ENCODE assay signal across 21 mouse cellular contexts in the genomic region with DNA sequence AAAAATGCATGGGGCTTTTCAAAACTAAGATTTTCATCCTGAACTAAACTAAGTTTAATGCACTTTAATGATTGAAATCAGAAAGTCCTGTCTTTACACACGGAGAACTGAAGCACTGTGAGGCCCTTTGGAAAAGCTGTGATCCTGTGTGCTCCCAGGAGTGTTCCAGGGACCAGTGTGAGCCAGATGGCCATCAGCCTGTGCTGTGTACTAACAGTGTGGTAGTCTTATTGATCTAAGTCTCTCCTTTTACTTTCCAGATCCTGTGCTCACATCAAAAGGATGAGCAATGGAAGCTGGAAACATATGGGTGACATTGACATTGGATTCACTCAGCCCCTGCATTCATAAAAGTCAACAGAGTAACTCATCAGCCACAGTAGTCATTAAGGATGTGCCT.
"Had no signal": no experiment of that assay in that cellular context is flagged by ENCODE, and none has a peak within 500 bp of the region (broad histone marks: within the 10 kb centered on the region; RNA-seq: fewer than 3 reads in every experiment).

No protein-coding gene starts in this region.

- H3K4me2 ChIP-seq: liver, embryonic 13.5 days; liver, embryonic 15.5 days; lung, embryonic 15.5 days; neural tube, embryonic 13.5 days; neural tube, embryonic 15.5 days had no signal

- ATAC-seq: liver, postnatal 0 days; lung, postnatal 0 days had no signal

- H3K4me3 ChIP-seq: liver, embryonic 13.5 days; liver, embryonic 15.5 days; lung, embryonic 15.5 days; megakaryocyte, embryonic 14.5 days; myocyte; neural tube, embryonic 13.5 days; neural tube, embryonic 15.5 days had no signal

- H3K9ac ChIP-seq: liver, embryonic 13.5 days; liver, embryonic 15.5 days; liver, postnatal 0 days; lung, embryonic 15.5 days; neural tube, embryonic 13.5 days; neural tube, embryonic 15.5 days had no signal

- H3K9me3 ChIP-seq: liver, embryonic 13.5 days; liver, embryonic 15.5 days; lung, embryonic 15.5 days; neural tube, embryonic 13.5 days; neural tube, embryonic 15.5 days had no signal

- H3K36me3 ChIP-seq: liver, embryonic 13.5 days; liver, embryonic 15.5 days; lung, embryonic 15.5 days; neural tube, embryonic 13.5 days; neural tube, embryonic 15.5 days had no signal

- H3K27ac ChIP-seq: liver, embryonic 13.5 days; liver, embryonic 15.5 days; lung, embryonic 15.5 days; macrophage; neural tube, embryonic 13.5 days; neural tube, embryonic 15.5 days had no signal

- H3K4me1 ChIP-seq: liver, embryonic 13.5 days; liver, embryonic 15.5 days; lung, embryonic 15.5 days; megakaryocyte, embryonic 14.5 days; neural tube, embryonic 13.5 days; neural tube, embryonic 15.5 days had no signal

- H3K27me3 ChIP-seq: liver, embryonic 13.5 days; liver, embryonic 15.5 days; lung, embryonic 15.5 days; megakaryocyte, embryonic 14.5 days; neural tube, embryonic 13.5 days; neural tube, embryonic 15.5 days had no signal

- DNase-seq: liver, embryonic 13.5 days; liver, postnatal 0 days; lung, adult 2 months; lung, postnatal 14 days; lung, postnatal 36 days; midbrain, embryonic 14.5 days; right cerebral cortex, adult 18-20 months; right cerebral cortex, postnatal 25 days; right cerebral cortex, postnatal 4 days; spleen, adult 18-20 months; thymus, adult 18-20 months; thymus, postnatal 25 days; thymus, postnatal 4 days had no signal
